12 mouse cellular contexts compared by ENCODE assay signal in genomic region chr12:58512645-58513044, GRCm38 (mm10).
DNase-seq lines count a peak whose midpoint lies in the region; ATAC-seq and TF ChIP-seq lines count a peak whose summit lies in the region.
"Had no signal": no experiment of that assay in that cellular context is flagged by ENCODE, and none has a peak within 500 bp of the region (broad histone marks: within the 10 kb centered on the region; RNA-seq: fewer than 3 reads in every experiment).

No protein-coding gene starts in this region.

- peak overlapping the region; percentile 22; the same call in 1 of the 2 replicates for H3K9ac ChIP-seq in forebrain, embryonic 14.5 days (ENCODE audit: low read length)
- no peak overlapping the region for H3K9ac ChIP-seq in neural tube, embryonic 15.5 days (replicated peaks)
- no peak overlapping the region for H3K9ac ChIP-seq in liver, embryonic 12.5 days
- H3K9ac ChIP-seq: limb, embryonic 13.5 days; lung, embryonic 15.5 days had no signal

- H3K36me3 ChIP-seq in forebrain, embryonic 14.5 days (ENCODE audit: control insufficient read depth, insufficient read depth, low read length) = no peaks in the 10 kb centered on the region
- H3K36me3 ChIP-seq in limb, embryonic 10.5 days = no peaks in the 10 kb centered on the region
- H3K36me3 ChIP-seq in neural tube, embryonic 15.5 days = no peaks in the 10 kb centered on the region
- H3K36me3 ChIP-seq in liver, embryonic 12.5 days = no peaks in the 10 kb centered on the region
- H3K36me3 ChIP-seq: G1E; limb, embryonic 13.5 days; lung, embryonic 15.5 days had no signal

- peak overlapping the region; percentile 20 for H3K4me2 ChIP-seq in forebrain, embryonic 14.5 days (ENCODE audit: low read length)
- peak overlapping the region; percentile 40 for H3K4me2 ChIP-seq in neural tube, embryonic 15.5 days
- H3K4me2 ChIP-seq in liver, embryonic 12.5 days = no peak overlapping the region
- H3K4me2 ChIP-seq: limb, embryonic 13.5 days; lung, embryonic 15.5 days had no signal

- no peaks in the 10 kb centered on the region for H3K9me3 ChIP-seq in forebrain, embryonic 14.5 days (replicated peaks; ENCODE audit: control insufficient read depth, low read length)
- no peaks in the 10 kb centered on the region for H3K9me3 ChIP-seq in limb, embryonic 10.5 days (replicated peaks)
- no peaks in the 10 kb centered on the region for H3K9me3 ChIP-seq in neural tube, embryonic 15.5 days (replicated peaks)
- no peaks in the 10 kb centered on the region for H3K9me3 ChIP-seq in liver, embryonic 12.5 days (replicated peaks)
- H3K9me3 ChIP-seq: limb, embryonic 13.5 days; lung, embryonic 15.5 days had no signal

- WGBS in forebrain, embryonic 14.5 days = 2% methylated on average over 7 of the region's 7 CpGs
- 80% methylated on average over 7 of the region's 7 CpGs for WGBS in limb, embryonic 10.5 days
- 32% methylated on average over 7 of the region's 7 CpGs for WGBS in neural tube, embryonic 15.5 days
- 71% methylated on average over 7 of the region's 7 CpGs for WGBS in liver, embryonic 12.5 days (ENCODE audit: insufficient replicate concordance)

- no peaks in the 10 kb centered on the region for H3K27me3 ChIP-seq in forebrain, embryonic 14.5 days (replicated peaks; ENCODE audit: control insufficient read depth, insufficient read depth, low read length)
- no peaks in the 10 kb centered on the region for H3K27me3 ChIP-seq in limb, embryonic 10.5 days (ENCODE audit: low read depth, poor library complexity, severe bottlenecking)
- H3K27me3 ChIP-seq in neural tube, embryonic 15.5 days (replicated peaks) = no peaks in the 10 kb centered on the region
- H3K27me3 ChIP-seq in liver, embryonic 12.5 days (replicated peaks) = no peaks in the 10 kb centered on the region
- H3K27me3 ChIP-seq: limb, embryonic 13.5 days; lung, embryonic 15.5 days had no signal

- no peak for DNase-seq in layer of hippocampus, adult 2 months (ENCODE audit: low spot score in 2 of 2)
- no peak for DNase-seq in layer of hippocampus, adult 9-11 months
- peak; percentile 75 for DNase-seq in forebrain, embryonic 14.5 days (ENCODE audit: low spot score)
- no peak for DNase-seq in limb, embryonic 10.5 days (ENCODE audit: low spot score)
- DNase-seq in kidney, postnatal 4 days = no peak
- DNase-seq in kidney, adult 11 months = no peak
- DNase-seq: B cell, adult 2 months had no signal

- no peak overlapping the region for H3K4me3 ChIP-seq in layer of hippocampus, adult 2 months
- no peak overlapping the region for H3K4me3 ChIP-seq in forebrain, embryonic 14.5 days (ENCODE audit: low read depth, low read length)
- H3K4me3 ChIP-seq in limb, embryonic 10.5 days = no peak overlapping the region
- no peak overlapping the region for H3K4me3 ChIP-seq in neural tube, embryonic 15.5 days (replicated peaks)
- no peak overlapping the region for H3K4me3 ChIP-seq in liver, embryonic 12.5 days
- H3K4me3 ChIP-seq: limb, embryonic 13.5 days; lung, embryonic 15.5 days had no signal

- H3K27ac ChIP-seq in layer of hippocampus, adult 2 months = peak overlapping the region; percentile 86
- peak overlapping the region; percentile 31; the same call in 1 of the 2 replicates for H3K27ac ChIP-seq in forebrain, embryonic 14.5 days (ENCODE audit: low read depth, low read length)
- H3K27ac ChIP-seq in limb, embryonic 10.5 days = 0 out of 2 replicates have a peak overlapping the region, but pooled peaks have one; percentile 14
- H3K27ac ChIP-seq in neural tube, embryonic 15.5 days (replicated peaks) = 0 out of 2 replicates have a peak overlapping the region, but pooled peaks have one; percentile 23
- H3K27ac ChIP-seq in liver, embryonic 12.5 days = no peak overlapping the region
- H3K27ac ChIP-seq: limb, embryonic 13.5 days; lung, embryonic 15.5 days had no signal

- TF ChIP-seq CTCF in layer of hippocampus, adult 2 months (conservative IDR thresholded peaks at IDR 0.05) = no peak

- H3K4me1 ChIP-seq in forebrain, embryonic 14.5 days (ENCODE audit: control insufficient read depth, insufficient read depth, low read length) = 0 out of 2 replicates have a peak, but pooled peaks cover 4% of the 10 kb centered on the region
- H3K4me1 ChIP-seq in limb, embryonic 10.5 days = peaks cover 4% of the 10 kb centered on the region; the same call in 1 of the 2 replicates
- H3K4me1 ChIP-seq in neural tube, embryonic 15.5 days = peaks cover 4% of the 10 kb centered on the region
- no peaks in the 10 kb centered on the region for H3K4me1 ChIP-seq in liver, embryonic 12.5 days
- H3K4me1 ChIP-seq: limb, embryonic 13.5 days; lung, embryonic 15.5 days had no signal

- ATAC-seq in forebrain, embryonic 14.5 days = peak; percentile 90
- ATAC-seq in neural tube, embryonic 15.5 days (ENCODE audit: low FRiP score) = peak; percentile 82
- ATAC-seq in liver, embryonic 12.5 days = no peak
